ENCODE assay signal across 9 mouse cellular contexts in genomic region chr2:32878396-32878795, GRCm38 (mm10). TPM values are rescaled to one million over a fixed set of nuclear protein-coding genes. Genes with fewer than 3 reads are reported as not detected.
DNase-seq lines count a peak whose midpoint lies in the region; ATAC-seq lines count a peak whose summit lies in the region.
"Had no signal": no experiment of that assay in that cellular context is flagged by ENCODE, and none has a peak within 500 bp of the region (broad histone marks: within the 10 kb centered on the region; RNA-seq: fewer than 3 reads in every experiment).

No protein-coding gene starts in this region.

- intact Hi-C loops in heart, postnatal 25 days (cut with DNase I) = no loop called here

- no peaks in the 10 kb centered on the region; the same call in 1 of the 2 replicates for H3K36me3 ChIP-seq in heart, embryonic 10.5 days
- H3K36me3 ChIP-seq in forebrain, embryonic 12.5 days (replicated peaks) = no peaks in the 10 kb centered on the region
- no peaks in the 10 kb centered on the region for H3K36me3 ChIP-seq in midbrain, embryonic 14.5 days (ENCODE audit: control insufficient read depth, insufficient read depth, low read length)

- H3K27ac ChIP-seq in heart, embryonic 10.5 days = peak overlapping the region; percentile 97
- no peak overlapping the region for H3K27ac ChIP-seq in forebrain, embryonic 12.5 days
- no peak overlapping the region for H3K27ac ChIP-seq in midbrain, embryonic 14.5 days (replicated peaks; ENCODE audit: low read depth, low read length)

- H3K4me1 ChIP-seq in heart, embryonic 10.5 days = peaks cover 99% of the 10 kb centered on the region
- peaks cover 73% of the 10 kb centered on the region for H3K4me1 ChIP-seq in forebrain, embryonic 12.5 days
- peaks cover 57% of the 10 kb centered on the region for H3K4me1 ChIP-seq in midbrain, embryonic 14.5 days (ENCODE audit: control insufficient read depth, insufficient read depth, low read length)

- no peak overlapping the region for H3K9ac ChIP-seq in forebrain, embryonic 12.5 days
- H3K9ac ChIP-seq in midbrain, embryonic 14.5 days (replicated peaks; ENCODE audit: low read length) = peak overlapping the region; percentile 31; the same call in 1 of the 2 replicates

- 49% methylated on average over 3 of the region's 3 CpGs for WGBS in heart, embryonic 10.5 days
- 67% methylated on average over 3 of the region's 3 CpGs for WGBS in forebrain, embryonic 12.5 days
- 59% methylated on average over 3 of the region's 3 CpGs for WGBS in midbrain, embryonic 14.5 days

- H3K4me2 ChIP-seq in forebrain, embryonic 12.5 days = peak overlapping the region; percentile 94
- peak overlapping the region; percentile 93 for H3K4me2 ChIP-seq in midbrain, embryonic 14.5 days (ENCODE audit: low read length)

- no peaks in the 10 kb centered on the region for H3K9me3 ChIP-seq in heart, embryonic 10.5 days
- no peaks in the 10 kb centered on the region for H3K9me3 ChIP-seq in forebrain, embryonic 12.5 days
- H3K9me3 ChIP-seq in midbrain, embryonic 14.5 days (ENCODE audit: control insufficient read depth, low read length) = no peaks in the 10 kb centered on the region

- ATAC-seq in forebrain, embryonic 12.5 days (ENCODE audit: low FRiP score) = no peak
- no peak for ATAC-seq in midbrain, embryonic 14.5 days (ENCODE audit: low FRiP score, low TSS enrichment)

- no peak for DNase-seq in heart, embryonic 10.5 days (ENCODE audit: low spot score)
- DNase-seq in heart, postnatal 25 days (ENCODE audit: low spot score) = no peak
- DNase-seq in kidney, postnatal 14 days = peak; percentile 68
- no peak for DNase-seq in midbrain, embryonic 14.5 days
- no peak for DNase-seq in cerebellum, postnatal 10 days
- DNase-seq in left cerebral cortex, adult 8-10 months (ENCODE audit: low spot score in 2 of 2) = no peak
- no peak for DNase-seq in testis, postnatal 14 days (ENCODE audit: low spot score)
- DNase-seq: cerebellum, adult 11 months had no signal

- no peaks in the 10 kb centered on the region for H3K27me3 ChIP-seq in heart, embryonic 10.5 days (ENCODE audit: insufficient read depth, poor library complexity, severe bottlenecking)
- H3K27me3 ChIP-seq in forebrain, embryonic 12.5 days = peaks cover 11% of the 10 kb centered on the region; the same call in 1 of the 2 replicates
- H3K27me3 ChIP-seq in midbrain, embryonic 14.5 days (ENCODE audit: control insufficient read depth, insufficient read depth, low read length) = no peaks in the 10 kb centered on the region

- H3K4me3 ChIP-seq in heart, embryonic 10.5 days = peak overlapping the region; percentile 87
- no peak overlapping the region for H3K4me3 ChIP-seq in forebrain, embryonic 12.5 days (replicated peaks)
- H3K4me3 ChIP-seq in midbrain, embryonic 14.5 days (replicated peaks; ENCODE audit: low read depth, low read length) = peak overlapping the region; percentile 82; the same call in 1 of the 2 replicates

RNA-seq across cellular contexts. Expression of gene Fam129b, which starts 2.5 kb away (rescaled TPM):
- polyA plus RNA-seq in heart, embryonic 10.5 days (2016; fragmentation: Nextera tagmentation; extraction: Ambion mirVana) = 47.1 and 55.5 TPM in 2 replicates
- total RNA-seq in heart, postnatal 25 days (2021) = 10 to 100 TPM; 23.8 to 31.9 TPM
- 24.6 and 27.3 TPM in 2 replicates for polyA plus RNA-seq in forebrain, embryonic 12.5 days (2016; fragmentation: Nextera tagmentation; extraction: Ambion mirVana)
- 13.6 and 19.8 TPM in 2 replicates for polyA plus RNA-seq in midbrain, embryonic 14.5 days (2014; fragmentation: Nextera tagmentation; extraction: Ambion mirVana)
- total RNA-seq in left cerebral cortex, adult 8-10 months (2022) = 10 to 100 TPM; 24.7 to 31.8 (median 28.4) TPM

RNA-seq across cellular contexts. Expression of gene Stxbp1, which starts 31.4 kb away (rescaled TPM):
- polyA plus RNA-seq in heart, embryonic 10.5 days (2016; fragmentation: Nextera tagmentation; extraction: Ambion mirVana) = 19.1 and 21.6 TPM in 2 replicates
- 10 to 100 TPM; 11.0 to 11.7 TPM for total RNA-seq in heart, postnatal 25 days (2021)
- 68.5 and 73.5 TPM in 2 replicates for polyA plus RNA-seq in forebrain, embryonic 12.5 days (2016; fragmentation: Nextera tagmentation; extraction: Ambion mirVana)
- polyA plus RNA-seq in midbrain, embryonic 14.5 days (2014; fragmentation: Nextera tagmentation; extraction: Ambion mirVana) = 240 and 245 TPM in 2 replicates
- 100 to 1,000 TPM; 883 to 958 (median 954) TPM for total RNA-seq in left cerebral cortex, adult 8-10 months (2022)
